ENCODE assay signal across 9 mouse cellular contexts in genomic region chr9:77502548-77503438, GRCm38 (mm10). TPM values are rescaled to one million over a fixed set of nuclear protein-coding genes. Genes with fewer than 3 reads are reported as not detected.
DNase-seq lines count a peak whose midpoint lies in the region; ATAC-seq and TF ChIP-seq lines count a peak whose summit lies in the region.
"Had no signal": no experiment of that assay in that cellular context is flagged by ENCODE, and none has a peak within 500 bp of the region (broad histone marks: within the 10 kb centered on the region; RNA-seq: fewer than 3 reads in every experiment).

No protein-coding gene starts in this region.

- peak; percentile 75 for ATAC-seq in midbrain, embryonic 16.5 days

- H3K36me3 ChIP-seq in CH12.LX (replicated peaks in 1 of 2; ENCODE audit: control insufficient read depth in 1 of 2, insufficient read depth in 1 of 2, low read length in 1 of 2): no peaks in the 10 kb centered on the region
- H3K36me3 ChIP-seq in midbrain, embryonic 16.5 days (ENCODE audit: control insufficient read depth, insufficient read depth, low read length): no peaks in the 10 kb centered on the region
- H3K36me3 ChIP-seq: lung, embryonic 15.5 days had no signal

- DNase-seq in adrenal gland, adult (ENCODE audit: inconsistent age in 2 of 2, low spot score in 1 of 2): peak; percentile 77 to 78
- DNase-seq in adrenal gland, adult 18-20 months (ENCODE audit: low spot score in 2 of 2): no peak
- no peak for DNase-seq in CH12.LX (ENCODE audit: extremely low read depth)
- DNase-seq in heart, postnatal 10 days: peak; percentile 56 to 57
- DNase-seq in gastrocnemius, postnatal 4 days (ENCODE audit: low spot score in 2 of 2): no peak
- DNase-seq in lung, postnatal 10 days: no peak

- dilution Hi-C loops in CH12.LX (cut with MboI; ENCODE audit: extremely low pct_ligation_motif_present, extremely low pct_unique_long_range_greater_than_20kb, low sequenced_read_pairs): no loop called here

- H3K9ac ChIP-seq in CH12.LX (ENCODE audit: insufficient read depth, low read depth): no peak overlapping the region
- H3K9ac ChIP-seq in midbrain, embryonic 16.5 days (ENCODE audit: low read depth, low read length): no peak overlapping the region
- H3K9ac ChIP-seq: lung, embryonic 15.5 days had no signal

- in situ Hi-C loops in CH12.LX (cut with MboI; ENCODE audit: low pct_ligation_motif_present, low pct_unique_long_range_greater_than_20kb, low sequenced_read_pairs): no loop called here

- no peak overlapping the region for H3K4me2 ChIP-seq in CH12.LX (ENCODE audit: insufficient read depth, low read depth, poor library complexity, severe bottlenecking)
- H3K4me2 ChIP-seq in midbrain, embryonic 16.5 days (ENCODE audit: low read length): no peak overlapping the region
- H3K4me2 ChIP-seq: lung, embryonic 15.5 days had no signal

- peaks cover 14% of the 10 kb centered on the region for H3K79me2 ChIP-seq in CH12.LX (replicated peaks; ENCODE audit: control insufficient read depth, extremely low read depth, insufficient read depth, poor library complexity, severe bottlenecking)

- 14% methylated on average over 14 of the region's 14 CpGs for WGBS in midbrain, embryonic 16.5 days

- no peaks in the 10 kb centered on the region for H3K27me3 ChIP-seq in CH12.LX (replicated peaks)
- H3K27me3 ChIP-seq in midbrain, embryonic 16.5 days (ENCODE audit: control insufficient read depth, insufficient read depth, low read depth, low read length): no peaks in the 10 kb centered on the region; the same call in 1 of the 2 replicates
- H3K27me3 ChIP-seq: lung, embryonic 15.5 days had no signal

- H3K9me3 ChIP-seq in CH12.LX (replicated peaks; ENCODE audit: low read length): no peaks in the 10 kb centered on the region
- H3K9me3 ChIP-seq in midbrain, embryonic 16.5 days (replicated peaks; ENCODE audit: control insufficient read depth, low read length, poor library complexity, severe bottlenecking): no peaks in the 10 kb centered on the region
- H3K9me3 ChIP-seq: lung, embryonic 15.5 days had no signal

- no peak for TF ChIP-seq EP300 in CH12.LX (IDR thresholded peaks at IDR 0.05; ENCODE audit: low read length)

- TF ChIP-seq RAD21 in CH12.LX (IDR thresholded peaks at IDR 0.05; ENCODE audit: low read depth, low read length): no peak

- H3K4me1 ChIP-seq in CH12.LX (ENCODE audit: control insufficient read depth in 1 of 2, insufficient read depth in 2 of 2): peaks cover 16 to 34% of the 10 kb centered on the region in 2 experiments; a peak in 3 of 4 replicates
- no peaks in the 10 kb centered on the region for H3K4me1 ChIP-seq in cortical plate, adult 2 months (ENCODE audit: control insufficient read depth, insufficient read depth, low read length)
- H3K4me1 ChIP-seq in midbrain, embryonic 16.5 days (ENCODE audit: control insufficient read depth, insufficient read depth, low read length): peaks cover 9% of the 10 kb centered on the region

- no peak overlapping the region for H3K27ac ChIP-seq in CH12.LX (ENCODE audit: insufficient read depth, low read depth)
- H3K27ac ChIP-seq in cortical plate, adult 2 months (ENCODE audit: insufficient read depth, low read length): peak overlapping the region; percentile 75
- no peak overlapping the region for H3K27ac ChIP-seq in midbrain, embryonic 16.5 days (ENCODE audit: low read length)
- H3K27ac ChIP-seq: lung, embryonic 15.5 days had no signal

- no peak for TF ChIP-seq POLR2A in CH12.LX (IDR thresholded peaks at IDR 0.05; ENCODE audit: low read depth, low read length)
- no peak for TF ChIP-seq POLR2A in cortical plate, adult 2 months (IDR thresholded peaks at IDR 0.05; ENCODE audit: extremely low read depth, insufficient read depth, low read length)

- no peak overlapping the region for H3K4me3 ChIP-seq in CH12.LX (replicated peaks in 1 of 3; ENCODE audit: low read depth in 2 of 3, low read length in 2 of 3, poor library complexity in 1 of 3)
- no peak overlapping the region for H3K4me3 ChIP-seq in cortical plate, adult 2 months (ENCODE audit: insufficient read depth, low read length)
- no peak overlapping the region for H3K4me3 ChIP-seq in midbrain, embryonic 16.5 days (ENCODE audit: low read depth, low read length)
- H3K4me3 ChIP-seq: lung, embryonic 15.5 days had no signal

- intact Hi-C loops in heart, postnatal 10 days (cut with DNase I): no loop called here

- TF ChIP-seq CTCF in CH12.LX (conservative IDR thresholded peaks at IDR 0.05 in 1 of 2, IDR thresholded peaks at IDR 0.05 in 1 of 2; ENCODE audit: low read depth in 2 of 2, low read length in 2 of 2): no peak
- TF ChIP-seq CTCF in cortical plate, adult 2 months (IDR thresholded peaks at IDR 0.05; ENCODE audit: extremely low read depth, insufficient read depth, low read length): no peak

TF ChIP-seq in CH12.LX, 34 proteins besides CTCF, POLR2A, EP300 and RAD21:
- no peak for TF ChIP-seq BHLHE40 (IDR thresholded peaks at IDR 0.05; ENCODE audit: low read depth, low read length)
- peak; percentile 12; the same call in 1 of the 2 replicates for TF ChIP-seq USF1 (IDR thresholded peaks at IDR 0.05; ENCODE audit: low read depth, low read length)

RNA-seq across cellular contexts. Expression of gene Lrrc1, which starts 41.9 kb away (rescaled TPM):
- total RNA-seq in adrenal gland, adult 18-20 months (2021): 1 to 10 TPM; 7.5 to 7.9 TPM
- 12.5 and 15.4 TPM in 2 replicates for total RNA-seq in CH12.LX (2012; rRNA removed)
- total RNA-seq in CH12.LX (2014; rRNA removed): 15.7 and 15.8 TPM in 2 replicates
- 14.9 and 15.8 TPM in 2 replicates for polyA plus RNA-seq in CH12.LX (2012; ENCODE audit: insufficient read length, low read depth)
- 9.3 and 12.8 TPM in 2 replicates for polyA plus RNA-seq in cortical plate, adult 2 months (2012; rRNA removed)
- 10 to 100 TPM; 26.2 to 32.5 TPM for total RNA-seq in heart, postnatal 10 days (2021)
- polyA plus RNA-seq in midbrain, embryonic 16.5 days (2015; fragmentation: Nextera tagmentation; extraction: Ambion mirVana): 5.4 and 6.2 TPM in 2 replicates
- total RNA-seq in gastrocnemius, postnatal 4 days (2021): 1 to 10 TPM; 4.5 to 5.9 TPM

Comparison
In these comparisons a context has a peak if more than half of its experiments do, and no peak if none do; other contexts are left out.
1. DNase-seq: peak in adrenal gland, adult (2 of 2) and heart, postnatal 10 days (2 of 2); none in adrenal gland, adult 18-20 months (0 of 2), CH12.LX (single experiment), gastrocnemius, postnatal 4 days (0 of 2) and lung, postnatal 10 days (single experiment).